Mouse (Mus musculus) kidney, adult 8-10 months (tissue): ENCODE measurements around the gene Serpinb8.
A peak's percentile ranks its signal among the peaks of the same experiment; 100 is the strongest.

Experiments
- DNase-seq, 2 experiments: peaks; one replicate each; pipeline ENCODE4 v3.0.0; 2022

Serpinb8 gene

GRCm38 (mm10) chr1:107645086-107645485, 55.3 kb downstream of the Serpinb8 start:
- peak; percentile 66 for DNase-seq

GRCm38 (mm10) chr1:107657689-107658088, 67.9 kb downstream of the Serpinb8 start:
- DNase-seq: no peak
